Mouse (Mus musculus) ES-Bruce4 (cell line): ENCODE measurements around the gene Pnpla2. TPM values are rescaled to one million over a fixed set of nuclear protein-coding genes. Genes with fewer than 3 reads are reported as not detected.
A peak's percentile ranks its signal among the peaks of the same experiment; 100 is the strongest.

Experiments used
- H3K27ac ChIP-seq: 2 replicates; pipeline ENCODE4 v1.5.1; 2012; ENCODE audit warnings: low read length, inconsistent platforms; ENCODE audit not compliant: insufficient read depth
- H3K27me3 ChIP-seq: 2 replicates; pipeline ENCODE4 v1.6.1; 2012; ENCODE audit warnings: mild to moderate bottlenecking, low read length, inconsistent platforms; ENCODE audit not compliant: control insufficient read depth, poor library complexity, insufficient read depth, severe bottlenecking
- H3K36me3 ChIP-seq: 2 replicates; pipeline ENCODE4 v1.6.1; 2012; ENCODE audit warnings: inconsistent platforms, mild to moderate bottlenecking, low read length, moderate library complexity; ENCODE audit not compliant: control insufficient read depth, poor library complexity, insufficient read depth, severe bottlenecking
- H3K4me1 ChIP-seq: one replicate; pipeline ENCODE4 v1.8.1; 2011; ENCODE audit warnings: low read length; ENCODE audit not compliant: control insufficient read depth, insufficient read depth
- H3K4me3 ChIP-seq: 2 replicates; pipeline ENCODE4 v1.5.1; 2011; ENCODE audit warnings: low read depth, mild to moderate bottlenecking, low read length
- H3K9ac ChIP-seq: 2 replicates; pipeline ENCODE4 v1.6.1; 2012; ENCODE audit warnings: low read depth, mild to moderate bottlenecking, inconsistent platforms; ENCODE audit not compliant: poor library complexity, severe bottlenecking
- H3K9me3 ChIP-seq: replicated peaks from 2 replicates; pipeline ENCODE4 v1.6.1; 2012; ENCODE audit warnings: mild to moderate bottlenecking, low read length, inconsistent platforms; ENCODE audit not compliant: control insufficient read depth, poor library complexity, insufficient read depth, severe bottlenecking
- CTCF ChIP-seq: IDR thresholded peaks from one replicate; pipeline ENCODE4 v1.8.1; 2011; ENCODE audit warnings: low read depth, low read length
- EP300 ChIP-seq: IDR thresholded peaks from 2 replicates; pipeline ENCODE4 v1.6.1; 2011; ENCODE audit warnings: low read depth, low read length; ENCODE audit not compliant: insufficient read depth
- POLR2A ChIP-seq: IDR thresholded peaks from one replicate; pipeline ENCODE4 v1.8.1; 2011; ENCODE audit warnings: low read length; ENCODE audit not compliant: insufficient read depth
- polyA plus RNA-seq: library from polyadenylated mRNA; stranded (reverse); fragments of >200 nt; gene quantifications from 2 replicates; pipeline ENCODE4 v1.2.4, GENCODE M21; 2011; ENCODE audit warnings: low read depth; ENCODE audit not compliant: missing spikeins, insufficient read depth, insufficient read length

Pnpla2 gene
- polyA plus RNA-seq, 1 experiment = 33.3 TPM

DNA sequence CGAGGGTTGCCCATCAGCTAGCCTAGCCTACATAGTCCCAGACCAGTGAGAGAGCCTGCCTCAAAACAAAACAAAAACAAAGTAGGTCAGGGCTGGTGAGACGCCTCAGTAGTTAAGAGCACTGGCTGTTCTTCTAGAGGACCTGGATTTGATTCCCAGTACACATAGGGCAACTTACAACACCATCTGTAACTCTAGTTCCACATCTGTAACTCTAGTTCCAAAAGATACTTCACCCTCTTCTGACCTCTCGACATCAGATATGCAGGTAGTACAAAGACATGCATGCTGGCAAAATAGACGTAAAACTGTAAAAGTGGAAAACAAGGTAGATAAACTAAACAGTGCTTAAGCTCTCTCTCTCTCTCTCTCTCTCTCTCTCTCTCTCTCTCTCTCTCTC lies 31.2 kb upstream of the Pnpla2 start:
- no peak for TF ChIP-seq CTCF
- TF ChIP-seq EP300 = no peak
- no peak for TF ChIP-seq POLR2A

DNA sequence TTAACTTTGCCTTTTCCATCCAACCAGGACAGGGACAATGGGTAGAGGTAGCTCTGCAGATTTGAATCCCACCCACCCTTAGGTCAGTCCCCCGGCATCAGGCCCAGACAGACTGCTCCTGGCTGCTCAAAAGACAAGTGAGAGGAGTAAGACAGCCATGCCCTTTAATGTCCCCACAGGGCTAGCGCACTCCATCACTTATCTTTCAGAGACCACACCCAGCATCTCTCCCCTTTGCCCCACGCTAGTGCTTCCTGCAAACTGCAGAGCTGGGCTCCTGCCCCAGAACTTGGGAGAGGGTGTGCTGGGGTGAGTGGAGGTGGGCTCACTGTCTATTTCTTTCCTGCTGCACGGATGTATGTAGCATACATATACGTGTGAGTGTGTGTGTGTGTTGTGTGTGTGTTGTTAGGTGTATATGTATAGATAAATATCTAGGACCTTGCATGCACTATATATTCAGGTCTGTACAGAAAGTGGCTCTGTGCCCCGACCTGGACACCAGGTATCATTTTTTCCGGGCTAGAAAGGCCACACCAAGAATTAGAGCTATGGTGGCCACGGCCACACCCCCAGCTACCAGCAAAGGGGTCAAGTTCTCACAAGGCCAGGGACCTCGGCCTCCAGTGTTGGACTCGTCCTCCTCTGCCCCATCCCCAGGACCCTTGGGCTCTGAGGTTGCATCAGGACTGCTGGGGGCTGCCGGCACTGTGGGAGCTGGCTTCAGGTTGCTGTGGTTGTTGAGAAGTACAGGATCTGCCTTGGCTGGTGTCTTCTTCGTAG lies 27.9 kb upstream of the Pnpla2 start:
- no peak overlapping the region for H3K4me3 ChIP-seq
- H3K4me1 ChIP-seq = no peaks in the 10 kb centered on the region
- H3K9ac ChIP-seq = no peak overlapping the region
- H3K27me3 ChIP-seq = no peaks in the 10 kb centered on the region
- H3K27ac ChIP-seq = no peak overlapping the region
- no peak for TF ChIP-seq EP300
- TF ChIP-seq CTCF = no peak
- TF ChIP-seq POLR2A = no peak
- H3K36me3 ChIP-seq = no peaks in the 10 kb centered on the region
- no peaks in the 10 kb centered on the region for H3K9me3 ChIP-seq

More for the DNA sequence above, 31.2 kb upstream of the Pnpla2 start:
- Histone ChIP-seq H3K4me1 (peaks cover 1% of the 10 kb centered on the region), H3K27ac (no peak overlapping the region), H3K4me3 (no peak overlapping the region), H3K36me3 (no peaks in the 10 kb centered on the region), H3K9ac (no peak overlapping the region), H3K27me3 (no peaks in the 10 kb centered on the region), H3K9me3 (no peaks in the 10 kb centered on the region)

GRCm38 (mm10) chr7:141428701-141429100 lies 26.3 kb upstream of the Pnpla2 start:
- TF ChIP-seq EP300 (no peak), POLR2A (no peak), CTCF (no peak)
- Histone ChIP-seq H3K36me3 (no peaks in the 10 kb centered on the region), H3K27me3 (no peaks in the 10 kb centered on the region), H3K27ac (no peak overlapping the region), H3K9ac (no peak overlapping the region), H3K9me3 (no peaks in the 10 kb centered on the region), H3K4me1 (no peaks in the 10 kb centered on the region), H3K4me3 (peak overlapping the region; percentile 29; the same call in 1 of the 2 replicates)

DNA sequence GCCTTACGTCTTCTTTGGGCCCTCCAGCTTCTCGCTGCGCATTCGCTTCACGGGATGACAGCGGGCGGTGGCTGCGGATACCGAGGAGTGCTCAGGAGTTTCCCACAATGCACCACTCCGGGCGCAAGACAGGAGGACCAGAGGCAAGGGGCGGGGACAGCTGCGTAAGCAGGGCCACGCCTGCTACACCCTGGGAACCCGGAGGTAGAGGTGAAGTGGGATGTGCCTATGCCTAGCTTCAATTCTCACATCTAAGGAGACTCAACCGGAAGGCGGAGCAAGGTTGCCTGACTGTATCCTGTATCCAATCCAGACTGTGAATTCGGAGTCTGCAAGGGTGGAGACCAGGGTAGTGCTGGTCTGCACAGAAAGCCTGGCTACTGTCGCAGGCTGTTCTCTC lies 25.7 kb upstream of the Pnpla2 start, which contains the start of gene Cend1:
Gene Cend1, minus strand, starts transcription at position 182 of the 400 bp plus-strand sequence.
- Histone ChIP-seq H3K27me3 (no peaks in the 10 kb centered on the region), H3K4me1 (no peaks in the 10 kb centered on the region), H3K36me3 (no peaks in the 10 kb centered on the region), H3K9me3 (no peaks in the 10 kb centered on the region), H3K4me3 (peak within 1 kb of the TSS; percentile 29; the same call in 1 of the 2 replicates), H3K27ac (peak within 1 kb of the TSS; percentile 10), H3K9ac (no peak within 1 kb of the TSS)
- TF ChIP-seq CTCF = no peak
- TF ChIP-seq EP300 = 0 out of 2 replicates have a peak, but pooled peaks have one; percentile 12

GRCm38 (mm10) chr7:141429840-141430584 lies 25.0 kb upstream of the Pnpla2 start:
- Histone ChIP-seq H3K36me3 (no peaks in the 10 kb centered on the region), H3K4me3 (no peak overlapping the region), H3K4me1 (no peaks in the 10 kb centered on the region), H3K27ac (peak overlapping the region; percentile 10), H3K9ac (no peak overlapping the region), H3K9me3 (no peaks in the 10 kb centered on the region), H3K27me3 (no peaks in the 10 kb centered on the region)
- TF ChIP-seq POLR2A = no peak
- no peak for TF ChIP-seq EP300
